Mouse (Mus musculus) heart, embryonic 11.5 days (tissue): ENCODE data around the gene Arl6ip1. TPM values are rescaled to one million over a fixed set of nuclear protein-coding genes. Genes with fewer than 3 reads are reported as not detected.

Experiments used
- ATAC-seq: fragments of 200-750 bp; cut with Nextera tagmentation; replicated peaks from 2 replicates; pipeline ENCODE4 v1.8.0; 2017; ENCODE audit warnings: moderate library complexity; ENCODE audit not compliant: insufficient number of reproducible peaks, low FRiP score, low TSS enrichment
- H3K27ac ChIP-seq: fragments of 300-500 bp; sonication (generic); 2 replicates; pipeline ENCODE4 v1.5.1; 2014; ENCODE audit warnings: mild to moderate bottlenecking, low read depth, low read length
- H3K27me3 ChIP-seq: fragments of 300-500 bp; sonication (generic); 2 replicates; pipeline ENCODE4 v1.6.1; 2014; ENCODE audit warnings: mild to moderate bottlenecking, low read length, mixed read lengths; ENCODE audit not compliant: control insufficient read depth, insufficient read depth
- H3K36me3 ChIP-seq: fragments of 300-500 bp; sonication (generic); 2 replicates; pipeline ENCODE4 v1.6.1; 2014; ENCODE audit warnings: mild to moderate bottlenecking, low read length, moderate library complexity, mixed read lengths; ENCODE audit not compliant: control insufficient read depth, insufficient read depth
- H3K4me1 ChIP-seq: fragments of 300-500 bp; sonication (generic); 2 replicates; pipeline ENCODE4 v1.6.1; 2014; ENCODE audit warnings: low read length; ENCODE audit not compliant: control insufficient read depth, insufficient read depth
- H3K4me2 ChIP-seq: fragments of 300-500 bp; sonication (generic); 2 replicates; pipeline ENCODE4 v1.6.1; 2014; ENCODE audit warnings: mild to moderate bottlenecking, moderate library complexity
- H3K4me3 ChIP-seq: fragments of 300-500 bp; sonication (generic); 2 replicates; pipeline ENCODE4 v1.5.1; 2014; ENCODE audit warnings: low read depth, low read length
- H3K9ac ChIP-seq: fragments of 300-500 bp; sonication (generic); 2 replicates; pipeline ENCODE4 v1.6.1; 2014; ENCODE audit warnings: mild to moderate bottlenecking, low read depth, low read length, moderate library complexity
- H3K9me3 ChIP-seq: fragments of 300-500 bp; sonication (generic); replicated peaks from 2 replicates; pipeline ENCODE4 v1.6.1; 2016; ENCODE audit warnings: low read length; ENCODE audit not compliant: control insufficient read depth
- WGBS: fragments of 180-500 bp; shearing (Covaris S2); extraction: QIAGEN DNeasy Blood & Tissue Kit; methylation state at CpG from one replicate; pipeline ENCODE4 v1.1.7; 2014; ENCODE audit not compliant: insufficient replicate concordance; 5-methylcytosine and 5-hydroxymethylcytosine counted together
- polyA plus RNA-seq: library from polyadenylated mRNA; unstranded; fragments of >200 nt; fragmentation: Nextera tagmentation; extraction: Ambion mirVana; gene quantifications from 2 replicates; pipeline ENCODE4 v1.2.1, GENCODE M21; 2014

The Arl6ip1 gene
- polyA plus RNA-seq, 1 experiment from 2014 or later, result 259 TPM

- Histone ChIP-seq H3K36me3 (peaks cover 25% of the 10 kb centered on the region), H3K27me3 (no peaks in the 10 kb centered on the region), H3K4me3 (no peak overlapping the region), H3K4me1 (no peaks in the 10 kb centered on the region), H3K9ac (no peak overlapping the region), H3K9me3 (no peaks in the 10 kb centered on the region), H3K27ac (no peak overlapping the region), H3K4me2 (no peak overlapping the region)
- WGBS, result 86% methylated on average over 5 of the region's 5 CpGs
- no peak for ATAC-seq
Measured at GRCm38 (mm10) chr7:118119946-118120345, 9.5 kb downstream of the Arl6ip1 start.

GRCm38 (mm10) chr7:118119142-118119541 is 10.3 kb downstream of the Arl6ip1 start:
- ATAC-seq, result no peak
- no peak overlapping the region for H3K4me2 ChIP-seq
- peaks cover 5% of the 10 kb centered on the region; the same call in 1 of the 2 replicates for H3K4me1 ChIP-seq
- H3K4me3 ChIP-seq, result no peak overlapping the region
- no peak overlapping the region for H3K9ac ChIP-seq
- no peaks in the 10 kb centered on the region for H3K9me3 ChIP-seq
- no peak overlapping the region for H3K27ac ChIP-seq
- H3K36me3 ChIP-seq, result peaks cover 29% of the 10 kb centered on the region
- 66% methylated on average over 2 of the region's 2 CpGs for WGBS
- H3K27me3 ChIP-seq, result no peaks in the 10 kb centered on the region

GRCm38 (mm10) chr7:118118426-118118825 is 11.0 kb downstream of the Arl6ip1 start:
- no peak overlapping the region for H3K9ac ChIP-seq
- no peaks in the 10 kb centered on the region for H3K9me3 ChIP-seq
- no peaks in the 10 kb centered on the region for H3K27me3 ChIP-seq
- no peak for ATAC-seq
- H3K4me2 ChIP-seq, result no peak overlapping the region
- no peak overlapping the region for H3K4me3 ChIP-seq
- 83% methylated on average over 3 of the region's 3 CpGs for WGBS
- H3K27ac ChIP-seq, result no peak overlapping the region
- H3K4me1 ChIP-seq, result peaks cover 11% of the 10 kb centered on the region; the same call in 1 of the 2 replicates
- H3K36me3 ChIP-seq, result peaks cover 31% of the 10 kb centered on the region

DNA sequence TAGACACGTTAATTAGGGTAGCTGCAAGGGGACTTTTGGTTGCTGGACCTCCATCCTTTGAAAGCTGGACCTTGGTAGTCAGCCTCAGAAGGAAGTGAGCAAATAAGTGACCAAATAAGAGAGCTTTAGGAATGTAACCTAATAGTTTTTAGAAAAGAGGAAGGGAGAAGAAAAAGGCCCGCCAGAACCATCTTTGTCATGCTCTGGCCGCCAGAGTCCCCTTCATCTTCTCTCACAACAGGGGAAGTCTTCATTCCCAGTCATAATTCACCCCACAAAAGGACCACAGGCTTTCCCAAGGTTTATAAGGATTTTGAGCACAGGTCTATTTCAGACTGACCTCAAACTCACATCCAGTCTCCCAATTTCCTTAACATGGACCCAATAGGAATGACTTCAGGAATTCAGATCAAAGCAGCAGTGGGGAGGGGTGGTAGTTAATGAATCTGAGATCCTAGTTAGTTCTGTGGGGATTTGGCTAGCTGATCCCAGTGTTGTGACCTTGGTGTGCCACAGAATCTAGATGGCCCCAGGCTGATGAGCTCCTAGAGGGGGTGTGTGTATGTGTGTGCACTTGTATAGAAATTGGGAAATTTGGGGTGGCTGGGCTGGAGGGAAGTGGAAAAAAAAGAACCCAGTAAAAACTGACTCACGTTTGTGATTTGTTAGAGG is 11.8 kb downstream of the Arl6ip1 start:
- Histone ChIP-seq H3K27ac (no peak overlapping the region), H3K9ac (no peak overlapping the region), H3K36me3 (peaks cover 34% of the 10 kb centered on the region), H3K27me3 (no peaks in the 10 kb centered on the region), H3K9me3 (no peaks in the 10 kb centered on the region), H3K4me2 (no peak overlapping the region), H3K4me3 (no peak overlapping the region), H3K4me1 (peaks cover 16% of the 10 kb centered on the region)
- ATAC-seq, result no peak
- 60% methylated on average over 4 of the region's 4 CpGs for WGBS

DNA sequence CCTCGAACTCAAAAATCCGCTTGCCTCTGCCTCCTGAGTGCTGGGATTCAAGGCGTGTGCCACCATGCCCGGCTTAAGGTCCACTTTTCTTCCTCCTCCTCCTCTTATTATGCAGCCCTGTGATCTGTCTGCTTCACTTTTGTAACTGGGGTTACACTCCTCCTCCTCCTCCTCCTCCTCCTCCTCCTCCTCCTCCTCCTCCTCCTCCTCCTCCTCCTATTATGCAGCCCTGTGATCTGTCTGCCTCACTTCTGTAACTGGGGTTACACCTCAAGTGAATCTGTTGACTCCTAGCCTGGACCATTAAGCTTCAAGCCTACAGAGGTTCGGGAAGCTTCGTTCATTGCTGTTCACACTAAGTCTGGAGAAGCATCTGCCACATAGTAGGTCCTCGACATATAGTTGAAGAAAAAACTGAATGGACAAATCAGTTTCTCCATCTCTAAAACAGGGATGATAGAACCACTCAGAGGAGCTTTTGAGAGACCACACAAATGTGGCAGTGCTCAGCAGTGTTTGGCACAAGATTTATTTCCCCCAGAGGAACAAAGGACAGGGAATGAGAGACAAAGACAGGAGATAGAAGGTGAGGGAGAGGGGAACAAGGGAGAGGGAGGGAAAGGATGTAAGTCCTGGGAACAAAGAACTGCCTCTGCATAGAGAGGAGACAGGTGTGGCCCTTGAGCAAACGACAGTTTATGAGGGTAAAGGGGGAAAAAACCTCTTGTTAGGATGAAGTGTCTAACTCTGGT is 12.5 kb downstream of the Arl6ip1 start:
- peak overlapping the region; percentile 97 for H3K4me3 ChIP-seq
- H3K9ac ChIP-seq, result peak overlapping the region; percentile 77; the same call in 1 of the 2 replicates
- peaks cover 20% of the 10 kb centered on the region for H3K4me1 ChIP-seq
- no peak for ATAC-seq
- 21% methylated on average over 8 of the region's 8 CpGs for WGBS
- no peak overlapping the region for H3K27ac ChIP-seq
- no peaks in the 10 kb centered on the region for H3K9me3 ChIP-seq
- H3K36me3 ChIP-seq, result peaks cover 36% of the 10 kb centered on the region
- H3K27me3 ChIP-seq, result no peaks in the 10 kb centered on the region
- peak overlapping the region; percentile 96 for H3K4me2 ChIP-seq

GRCm38 (mm10) chr7:118115877-118116568 is 13.4 kb downstream of the Arl6ip1 start, which contains the start of gene Rps15a:
TSS of gene Rps15a (minus strand) at chr7:118116188.
- H3K4me1 ChIP-seq, result peaks cover 28% of the 10 kb centered on the region
- peak within 1 kb of the TSS; percentile 97 for H3K4me3 ChIP-seq
- peak; percentile 76 for ATAC-seq
- peaks cover 40% of the 10 kb centered on the region for H3K36me3 ChIP-seq
- H3K4me2 ChIP-seq, result peak within 1 kb of the TSS; percentile 96
- WGBS, result under 1% methylated on average over 40 of the region's 40 CpGs
- peak within 1 kb of the TSS; percentile 99 for H3K9ac ChIP-seq
- no peaks in the 10 kb centered on the region for H3K9me3 ChIP-seq
- H3K27ac ChIP-seq, result peak within 1 kb of the TSS; percentile 92
- no peaks in the 10 kb centered on the region for H3K27me3 ChIP-seq

- under 1% methylated on average over 20 of the region's 20 CpGs for WGBS
- Histone ChIP-seq H3K4me3 (peak overlapping the region; percentile 97), H3K27ac (peak overlapping the region; percentile 92), H3K36me3 (peaks cover 39% of the 10 kb centered on the region), H3K9me3 (no peaks in the 10 kb centered on the region), H3K27me3 (no peaks in the 10 kb centered on the region), H3K4me1 (peaks cover 28% of the 10 kb centered on the region), H3K4me2 (peak overlapping the region; percentile 96), H3K9ac (peak overlapping the region; percentile 99)
- 0 out of 2 replicates have a peak, but pooled peaks have one; percentile 16 for ATAC-seq
Measured at GRCm38 (mm10) chr7:118115533-118115876, 14.0 kb downstream of the Arl6ip1 start.

DNA sequence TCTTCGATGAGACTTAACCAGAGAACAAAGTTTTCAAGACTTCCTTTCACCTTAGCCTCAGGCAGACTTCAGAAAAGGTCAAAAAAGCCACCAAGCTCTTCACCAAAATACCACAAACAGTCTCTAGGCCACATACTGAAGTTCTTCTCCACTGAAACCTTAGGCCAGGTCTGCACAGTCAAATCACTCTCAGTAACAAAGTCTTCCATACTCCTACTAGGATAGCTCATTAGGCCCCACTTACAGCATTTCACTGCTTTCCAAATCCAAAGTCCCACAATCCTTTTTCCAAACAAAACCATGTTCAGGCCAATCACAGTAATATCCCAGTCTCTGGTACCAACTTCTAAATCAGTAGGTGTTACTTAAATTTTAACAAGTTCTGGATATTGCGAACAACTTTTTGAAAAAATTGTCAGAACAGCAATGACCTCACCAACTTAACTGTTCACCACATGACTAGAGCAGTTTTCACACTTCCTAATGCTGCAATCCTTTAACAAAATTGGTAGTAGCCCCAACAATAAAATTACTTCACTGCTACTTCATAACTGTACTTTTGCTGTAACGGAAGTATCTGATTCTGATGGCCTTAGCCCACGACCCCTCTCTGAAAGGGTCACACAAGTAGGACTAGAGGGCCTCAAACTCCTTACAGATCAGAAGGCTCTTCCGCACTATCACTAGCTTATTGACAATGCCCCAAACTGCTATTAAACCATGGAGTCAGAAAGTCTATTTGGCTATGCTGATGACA is 15.7 kb downstream of the Arl6ip1 start:
- no peaks in the 10 kb centered on the region for H3K9me3 ChIP-seq
- H3K4me2 ChIP-seq, result peak overlapping the region; percentile 96
- peak overlapping the region; percentile 97 for H3K4me3 ChIP-seq
- 60% methylated on average over 5 of the region's 5 CpGs for WGBS
- no peaks in the 10 kb centered on the region for H3K27me3 ChIP-seq
- H3K9ac ChIP-seq, result peak overlapping the region; percentile 99
- H3K4me1 ChIP-seq, result peaks cover 28% of the 10 kb centered on the region
- no peak overlapping the region for H3K27ac ChIP-seq
- ATAC-seq, result no peak
- H3K36me3 ChIP-seq, result peaks cover 36% of the 10 kb centered on the region
